Mouse (Mus musculus) layer of hippocampus, postnatal 25 days (tissue): Measurements from ENCODE around the gene Cmc2. TPM values are rescaled to one million over a fixed set of nuclear protein-coding genes. Genes with fewer than 3 reads are reported as not detected.

ENCODE experiments used
- DNase-seq, 2 experiments: peaks; one replicate each; pipeline ENCODE4 v3.0.0; 2022; ENCODE audit warnings: mixed read lengths in 2 of 2, low spot score in 1 of 2; ENCODE audit errors: extremely low spot score in 1 of 2
- total RNA-seq, 2 experiments: library from RNA; stranded (reverse); gene quantifications; 2 replicates each; pipeline ENCODE4 v1.2.3; 2021

Gene Cmc2
- total RNA-seq, 2 experiments from 2014 or later = 13.2 to 17.6 TPM

GRCm38 (mm10) chr8:116922060-116922757 is 954 bp upstream of the Cmc2 start:
- DNase-seq = no peak

GRCm38 (mm10) chr8:116921005-116921336 is 284 bp downstream of the Cmc2 start:
- no peak for DNase-seq

GRCm38 (mm10) chr8:116905836-116906235 is 15.4 kb downstream of the Cmc2 start:
- DNase-seq = no peak

GRCm38 (mm10) chr8:116905252-116905651 is 16.0 kb downstream of the Cmc2 start:
- no peak for DNase-seq

DNA sequence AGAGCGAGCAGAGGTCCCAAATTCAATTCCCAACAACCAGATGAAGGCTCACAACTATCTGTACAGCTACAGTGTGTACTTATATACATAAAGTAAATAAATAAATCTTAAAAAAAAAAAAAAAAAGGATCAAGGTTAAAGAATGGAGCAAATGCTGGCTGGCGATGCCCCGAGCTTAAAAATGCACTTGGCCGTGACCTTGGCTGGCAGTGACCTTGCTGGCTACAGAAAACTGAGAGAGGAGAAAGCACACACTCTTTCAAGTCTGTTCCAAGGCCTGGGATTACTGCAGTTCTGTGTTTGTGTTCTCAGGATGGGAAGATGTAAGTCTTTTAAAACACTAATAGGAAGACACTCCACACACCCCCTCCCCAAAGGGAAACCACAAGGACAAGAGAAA is 16.5 kb downstream of the Cmc2 start:
- no peak for DNase-seq

DNA sequence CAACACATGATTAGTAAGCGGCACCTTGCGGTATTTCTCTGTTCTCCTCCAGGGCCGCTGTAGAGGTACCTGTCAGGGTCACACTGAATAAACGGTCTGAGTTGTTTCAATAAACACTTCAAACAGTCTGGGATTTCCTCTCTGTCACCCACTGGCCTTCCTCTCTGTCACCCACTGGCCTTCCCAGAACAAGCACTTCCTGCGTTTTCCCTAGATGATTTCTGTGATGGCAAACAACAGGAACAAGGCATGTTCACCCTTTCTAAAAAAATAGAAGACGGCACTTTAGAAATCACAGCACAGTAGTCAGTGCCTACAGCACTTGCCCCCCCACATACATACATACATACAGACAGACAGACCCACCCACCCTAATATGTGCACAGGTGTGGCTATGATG is 25.7 kb downstream of the Cmc2 start:
- DNase-seq = no peak

GRCm38 (mm10) chr8:116893938-116894337 is 27.3 kb downstream of the Cmc2 start:
- no peak for DNase-seq

DNA sequence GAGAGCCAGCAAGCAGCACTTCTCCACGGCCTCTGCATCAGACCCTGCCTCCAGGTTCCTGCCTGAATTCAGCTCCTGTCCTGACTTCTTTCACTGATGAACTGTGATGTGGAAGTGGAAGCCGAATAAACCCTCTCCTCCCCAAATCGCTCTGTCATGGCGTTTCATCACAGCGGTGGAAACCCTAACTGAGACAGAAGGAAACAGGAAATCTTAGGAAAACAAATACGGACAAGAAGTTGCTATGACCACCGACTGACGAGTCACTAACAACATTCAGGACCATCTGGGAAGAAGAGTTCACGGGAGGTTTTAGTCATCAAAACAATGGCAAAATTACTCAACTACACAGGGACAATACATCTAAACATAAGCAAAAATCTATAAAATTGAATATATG is 28.6 kb downstream of the Cmc2 start:
- no peak for DNase-seq

GRCm38 (mm10) chr8:116892130-116892529 is 29.1 kb downstream of the Cmc2 start:
- DNase-seq = no peak

GRCm38 (mm10) chr8:116891446-116891845 is 29.8 kb downstream of the Cmc2 start:
- no peak for DNase-seq

GRCm38 (mm10) chr8:116887813-116888212 is 33.4 kb downstream of the Cmc2 start:
- DNase-seq = no peak

DNA sequence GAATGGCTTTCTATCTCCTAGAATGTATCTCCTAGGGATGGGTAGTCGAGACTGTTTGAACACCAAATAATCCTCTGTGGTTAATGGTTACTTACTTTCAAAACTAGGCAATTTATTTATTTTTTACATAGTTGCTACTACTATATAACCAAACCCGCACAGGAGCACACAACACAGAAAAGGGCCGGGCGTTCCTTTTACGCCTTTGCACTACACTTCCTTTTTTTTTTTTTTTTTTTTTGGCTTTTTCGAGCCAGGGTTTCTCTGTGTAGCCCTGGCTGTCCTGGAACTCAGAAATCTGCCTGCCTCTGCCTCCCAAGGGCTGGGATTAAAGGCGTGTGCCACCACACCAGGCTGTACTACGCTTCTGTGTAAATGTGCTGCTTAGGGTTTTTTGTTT is 39.9 kb downstream of the Cmc2 start:
- DNase-seq = no peak

DNA sequence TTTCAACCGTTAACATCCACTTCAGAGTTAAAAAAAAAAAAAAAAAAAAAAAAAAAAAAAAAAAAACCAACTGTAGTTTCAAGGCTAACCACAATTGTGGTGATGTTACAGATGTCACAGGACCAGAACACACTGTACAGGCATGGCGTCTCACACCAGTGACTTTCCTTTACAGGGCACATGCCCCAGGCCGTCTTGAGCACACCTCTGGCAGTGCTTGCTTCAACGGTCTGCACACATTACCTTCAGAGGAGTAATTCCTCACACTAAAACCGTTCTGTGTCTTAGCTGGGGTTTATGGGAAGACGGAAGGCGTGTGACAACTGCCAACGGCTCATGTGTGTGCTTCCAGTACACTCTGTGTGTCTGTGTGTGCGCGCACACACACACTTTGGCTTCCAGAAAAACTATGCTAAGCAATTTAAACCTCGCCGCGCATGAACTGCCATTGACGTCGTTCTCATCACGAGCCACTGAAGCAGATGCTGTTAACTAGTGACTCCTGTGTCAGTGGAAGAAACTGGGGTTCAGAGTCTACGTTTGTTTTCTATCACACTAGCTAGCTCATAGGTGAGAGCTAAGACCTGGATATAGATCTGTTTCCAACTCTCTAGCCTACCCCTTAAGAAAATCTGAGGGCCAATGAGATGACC is 45.3 kb downstream of the Cmc2 start:
- DNase-seq = no peak

DNA sequence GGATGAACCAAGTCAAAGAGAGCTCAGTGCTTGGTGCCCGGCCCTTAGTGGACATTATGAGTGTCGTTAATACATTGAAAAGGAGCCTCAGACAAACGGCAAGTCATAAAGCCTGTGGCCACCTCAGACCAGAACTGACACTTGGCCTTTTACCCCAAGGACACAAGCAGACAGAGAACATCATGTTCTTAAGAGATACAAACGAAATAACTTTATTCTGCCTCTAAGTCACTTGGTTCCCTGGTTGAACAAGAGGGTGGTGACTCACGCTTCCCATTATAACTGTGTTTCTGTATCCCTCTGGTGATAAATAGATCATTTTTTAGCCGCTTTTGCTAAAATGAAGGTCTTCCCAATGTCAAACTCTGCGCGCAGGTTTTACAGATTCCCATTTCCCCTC is 47.3 kb downstream of the Cmc2 start:
- no peak for DNase-seq

- no peak for DNase-seq
These were observed 47.7 kb downstream of the Cmc2 start for GRCm38 (mm10) chr8:116873586-116873985.

DNA sequence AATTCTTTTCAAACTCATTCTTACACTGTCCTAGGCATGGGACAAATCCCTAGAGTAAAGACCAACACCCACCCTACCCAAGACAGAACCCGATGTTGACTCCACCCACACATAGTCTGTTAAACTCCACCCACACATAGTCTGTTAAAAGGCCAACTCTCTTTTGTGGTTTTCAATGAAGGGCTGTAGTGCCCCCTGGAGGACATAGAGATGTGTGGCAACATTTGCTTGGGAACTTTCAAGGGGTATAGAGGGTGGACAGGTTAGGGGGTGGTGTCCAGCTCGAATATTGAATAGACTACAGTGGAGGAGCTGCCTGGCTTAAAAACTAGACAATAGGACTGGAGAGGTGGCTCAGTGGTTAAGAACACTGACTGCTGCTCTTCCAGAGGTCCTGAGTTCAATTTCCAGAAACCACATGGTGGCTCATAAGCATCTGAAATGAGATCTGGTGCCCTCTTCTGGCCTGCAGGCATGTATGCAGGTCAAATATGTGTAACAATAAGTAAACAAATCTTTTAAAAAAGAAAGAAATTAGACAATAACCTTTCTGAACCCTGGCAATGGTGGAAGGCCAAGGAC is 48.4 kb downstream of the Cmc2 start:
- peak in 1 of 2 experiments; percentile 20 for DNase-seq

GRCm38 (mm10) chr8:116868699-116869098 is 52.6 kb downstream of the Cmc2 start:
- peak in 1 of 2 experiments; percentile 51 for DNase-seq

DNA sequence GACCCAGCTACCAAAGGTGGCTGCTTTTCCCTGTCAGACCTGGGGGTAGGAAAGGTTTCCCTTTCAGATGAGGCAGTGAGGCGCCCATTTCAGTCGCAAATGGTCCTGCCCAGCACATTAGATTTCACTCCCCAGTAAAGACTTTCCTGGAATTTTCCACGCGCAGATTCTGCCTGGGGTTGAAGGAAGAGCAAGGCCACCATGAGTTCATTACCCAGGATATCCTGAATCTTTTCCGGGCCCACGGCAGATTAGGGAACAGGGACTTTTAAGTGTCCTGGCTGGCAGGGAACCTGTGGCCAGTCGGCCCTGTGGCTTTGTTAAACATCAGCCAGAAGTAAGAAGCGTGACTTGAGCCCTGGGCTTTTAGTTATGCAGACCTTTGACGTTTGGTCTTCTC is 53.9 kb downstream of the Cmc2 start:
- no peak for DNase-seq

- peak in 1 of 2 experiments; percentile 46 for DNase-seq
These were observed 54.9 kb downstream of the Cmc2 start for GRCm38 (mm10) chr8:116866118-116866903.

- DNase-seq = no peak
These were observed 56.7 kb downstream of the Cmc2 start for GRCm38 (mm10) chr8:116864514-116864913.

DNA sequence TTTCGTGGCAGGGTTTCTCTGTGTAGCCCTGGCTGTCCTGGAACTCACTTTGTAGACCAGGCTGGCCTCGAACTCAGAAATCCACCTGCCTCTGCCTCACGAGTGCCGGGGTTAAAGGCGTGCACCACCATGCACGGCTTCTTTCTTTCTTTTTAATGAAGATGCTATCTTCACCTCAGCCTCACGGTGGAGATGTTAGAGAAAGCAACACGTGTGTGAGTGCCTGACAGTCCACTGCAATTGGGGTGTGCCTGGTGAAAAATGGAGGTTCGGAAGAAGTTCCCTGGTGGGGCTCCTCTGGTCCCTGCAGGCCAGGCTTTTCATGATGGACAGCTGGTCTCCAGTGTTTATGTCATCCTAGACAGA is 57.2 kb downstream of the Cmc2 start:
- no peak for DNase-seq
